Mouse (Mus musculus) left cerebral cortex, postnatal 25 days (tissue): ENCODE results near the gene Col4a3bp. TPM values are rescaled to one million over a fixed set of nuclear protein-coding genes. Genes with fewer than 3 reads are reported as not detected.

Experiments
- DNase-seq, 2 experiments: peaks; one replicate each; pipeline ENCODE4 v3.0.0; 2022; ENCODE audit warnings: low spot score in 2 of 2, mixed read lengths in 1 of 2
- intact Hi-C: fragments of 180-260 bp; cut with DNase I; formaldehyde crosslinking; loops from one replicate; pipeline ENCODE4 v1.15.1; 2025
- total RNA-seq, 2 experiments: library from RNA; stranded (reverse); gene quantifications; 2 replicates each; pipeline ENCODE4 v1.2.3; 2021

Col4a3bp gene
- total RNA-seq, 2 experiments from 2014 or later = 62.3 to 63.7 TPM

DNA sequence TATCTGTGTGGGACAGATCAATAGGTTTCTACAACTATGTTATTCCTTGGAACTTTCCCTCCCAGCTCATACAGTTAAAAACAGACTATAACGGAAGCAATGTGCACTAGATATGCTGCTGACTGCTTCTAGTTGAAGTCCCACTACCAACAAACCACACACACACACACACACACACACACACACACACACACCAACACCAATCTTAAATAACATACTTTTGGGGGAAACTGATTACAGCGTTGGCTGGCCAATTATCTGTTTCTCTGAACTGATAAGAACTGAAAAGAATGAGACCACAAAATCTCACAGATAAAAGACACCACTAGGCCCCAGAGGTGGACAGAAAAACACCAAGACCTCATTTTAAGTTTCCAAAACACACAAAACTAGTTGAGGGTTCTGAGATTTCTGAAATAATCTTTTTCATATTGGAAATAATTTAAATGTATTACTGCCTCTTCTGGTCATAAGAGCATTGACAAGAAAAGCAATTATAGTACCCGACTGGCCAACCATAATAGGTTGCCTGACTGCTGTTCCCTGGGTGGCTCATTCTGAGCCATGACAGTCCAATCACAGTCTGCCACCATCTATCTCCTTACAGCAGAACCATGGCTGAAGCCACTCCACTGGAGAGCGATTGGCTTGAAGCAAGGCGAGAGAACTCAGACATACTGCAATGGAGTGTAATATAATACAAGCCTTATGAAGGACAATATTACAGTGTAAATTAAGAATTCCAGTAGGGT lies 5.4 kb upstream of the Col4a3bp start:
- intact Hi-C loops = no loop called here
- no peak for DNase-seq

DNA sequence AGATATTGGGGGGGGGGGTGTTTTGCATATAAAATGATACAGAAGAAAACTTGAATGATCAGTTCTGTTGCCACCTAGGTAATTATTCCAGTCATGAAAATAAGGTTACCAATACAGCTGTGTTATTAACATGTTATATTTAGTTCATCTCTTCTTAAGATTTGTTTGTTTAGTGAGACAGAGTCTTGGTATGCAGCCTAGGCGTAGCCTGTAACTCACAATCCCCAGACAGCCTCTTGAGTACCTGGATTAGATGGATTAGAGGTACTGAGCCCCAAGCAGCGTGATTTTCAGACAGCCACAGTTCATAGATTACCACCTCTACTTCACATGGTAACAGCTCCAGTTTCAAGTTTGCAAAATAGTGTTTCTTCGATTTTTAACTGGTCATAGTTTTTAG lies 4.3 kb upstream of the Col4a3bp start:
- intact Hi-C loops = no loop called here
- no peak for DNase-seq

- no peak for DNase-seq
- intact Hi-C loops = no loop called here
Observed at GRCm38 (mm10) chr13:96541381-96541780, 1.0 kb upstream of the Col4a3bp start.

GRCm38 (mm10) chr13:96542901-96543891 lies 778 bp downstream of the Col4a3bp start:
- intact Hi-C loops = loop anchor here (2.0 kb wide), 1 partner anchor 108 kb away; no protein-coding TSS in a partner anchor
- DNase-seq = peak in 1 of 2 experiments; percentile 51

DNA sequence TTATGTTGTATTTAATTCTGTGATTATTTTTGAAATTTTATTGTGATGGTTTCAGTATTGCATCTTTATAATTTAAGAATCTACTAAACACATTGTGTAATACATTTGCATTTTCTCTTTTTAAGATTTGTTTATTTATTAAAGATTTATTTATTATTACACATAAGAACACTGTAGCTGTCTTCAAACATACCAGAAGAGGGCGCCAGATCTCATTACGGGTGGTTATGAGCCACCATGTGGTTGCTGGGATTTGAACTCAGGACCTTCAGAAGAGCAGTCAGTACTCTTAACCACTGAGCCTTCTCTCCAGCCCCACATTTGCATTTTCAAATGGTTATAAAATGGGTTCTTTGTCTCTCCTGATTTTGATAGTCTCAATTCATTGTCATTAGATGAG lies 2.1 kb downstream of the Col4a3bp start:
- no peak for DNase-seq
- intact Hi-C loops = no loop called here

- intact Hi-C loops = no loop called here
- no peak for DNase-seq
Observed at GRCm38 (mm10) chr13:96547250-96547649, 4.8 kb downstream of the Col4a3bp start.

- intact Hi-C loops = no loop called here
- no peak for DNase-seq
Observed at GRCm38 (mm10) chr13:96547941-96548340, 5.5 kb downstream of the Col4a3bp start.

GRCm38 (mm10) chr13:96555099-96555498 lies 12.7 kb downstream of the Col4a3bp start:
- intact Hi-C loops = no loop called here
- DNase-seq = no peak

GRCm38 (mm10) chr13:96567977-96568376 lies 25.6 kb downstream of the Col4a3bp start:
- intact Hi-C loops = no loop called here
- no peak for DNase-seq

- intact Hi-C loops = no loop called here
- DNase-seq = no peak
Observed at GRCm38 (mm10) chr13:96570313-96571015, 28.0 kb downstream of the Col4a3bp start.

GRCm38 (mm10) chr13:96571016-96571361 lies 28.6 kb downstream of the Col4a3bp start:
- intact Hi-C loops = no loop called here
- no peak for DNase-seq

- intact Hi-C loops = no loop called here
- no peak for DNase-seq
Observed at GRCm38 (mm10) chr13:96574170-96574569, 31.8 kb downstream of the Col4a3bp start.

DNA sequence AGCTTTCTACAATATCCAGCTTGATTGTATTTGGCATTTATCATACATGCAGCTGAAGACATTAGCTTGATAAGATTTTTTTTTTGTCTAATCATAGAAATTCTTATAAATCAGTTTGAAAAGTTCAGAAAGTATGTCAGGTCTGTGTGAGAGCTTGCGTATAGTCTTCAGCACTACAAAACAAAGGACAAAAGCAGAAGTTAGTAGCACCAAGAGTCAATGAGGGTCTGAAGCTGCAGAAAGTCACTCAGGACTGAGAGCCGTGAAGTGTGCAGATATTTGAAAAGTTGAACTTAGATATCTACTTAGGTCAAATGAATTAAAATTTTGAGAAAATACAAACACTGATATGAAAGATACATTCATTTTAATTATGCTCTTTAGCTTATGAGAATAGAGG lies 36.7 kb downstream of the Col4a3bp start:
- intact Hi-C loops = no loop called here
- DNase-seq = no peak

- intact Hi-C loops = no loop called here
- peak in 1 of 2 experiments; percentile 19 for DNase-seq
Observed at GRCm38 (mm10) chr13:96579979-96580378, 37.6 kb downstream of the Col4a3bp start.

- no peak for DNase-seq
- intact Hi-C loops = no loop called here
Observed at GRCm38 (mm10) chr13:96584201-96584600, 41.8 kb downstream of the Col4a3bp start.

- intact Hi-C loops = no loop called here
- DNase-seq = no peak
Observed at GRCm38 (mm10) chr13:96586540-96586939, 44.1 kb downstream of the Col4a3bp start.

GRCm38 (mm10) chr13:96588642-96589041 lies 46.2 kb downstream of the Col4a3bp start:
- intact Hi-C loops = no loop called here
- no peak for DNase-seq

DNA sequence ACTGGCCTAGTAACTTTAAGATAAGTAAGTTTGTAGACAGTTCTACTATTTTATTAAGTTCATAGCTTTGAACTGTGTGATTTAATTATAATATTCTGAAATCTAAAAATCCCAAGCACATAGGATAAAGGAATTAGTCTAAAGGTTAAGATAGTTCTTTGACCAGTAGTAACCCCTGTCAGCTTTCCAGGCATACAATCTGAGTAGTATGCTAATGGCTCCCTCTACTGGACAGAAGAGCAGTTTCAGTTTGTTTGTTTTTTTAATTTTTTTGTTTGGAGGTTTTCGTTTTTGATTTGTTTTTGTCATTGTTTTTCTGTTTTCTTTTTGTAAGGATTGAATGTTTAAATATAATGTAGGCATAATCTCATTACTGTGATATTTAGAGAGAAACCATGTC lies 51.2 kb downstream of the Col4a3bp start:
- intact Hi-C loops = loop anchor here (1.0 to 5.0 kb wide), 2 partner anchors 162 to 561 kb away; no protein-coding TSS in a partner anchor
- no peak for DNase-seq

- intact Hi-C loops = loop anchor here (5.0 kb wide), 1 partner anchor 562 kb away; no protein-coding TSS in a partner anchor
- no peak for DNase-seq
Observed at GRCm38 (mm10) chr13:96594070-96594469, 51.7 kb downstream of the Col4a3bp start.

DNA sequence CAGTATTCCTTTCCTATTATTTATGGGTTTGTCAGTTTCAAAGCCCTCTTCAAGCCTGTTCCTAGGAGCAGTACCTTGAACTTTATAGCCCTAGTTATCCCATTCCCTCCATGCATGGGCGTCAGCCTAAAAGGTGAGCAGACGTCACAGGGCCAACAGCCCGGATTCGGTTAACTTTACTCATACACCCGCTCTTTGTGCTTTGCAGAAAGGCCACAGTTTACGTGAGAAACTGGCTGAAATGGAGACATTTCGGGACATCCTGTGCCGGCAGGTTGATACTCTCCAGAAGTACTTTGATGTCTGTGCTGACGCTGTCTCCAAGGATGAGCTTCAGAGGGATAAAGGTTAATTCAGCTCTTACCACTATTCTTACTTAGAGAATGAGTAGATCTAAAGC lies 56.8 kb downstream of the Col4a3bp start:
- intact Hi-C loops = no loop called here
- no peak for DNase-seq
